Mouse (Mus musculus) heart, postnatal 10 days (tissue): Measurements from ENCODE around the gene Tesmin. TPM values are rescaled to one million over a fixed set of nuclear protein-coding genes. Genes with fewer than 3 reads are reported as not detected.

Experiments used
- DNase-seq, 2 experiments: peaks; one replicate each; pipeline ENCODE4 v3.0.0; 2021
- intact Hi-C: fragments of 180-260 bp; cut with DNase I; formaldehyde crosslinking; loops from one replicate; pipeline ENCODE4 v1.15.1; 2025
- total RNA-seq, 2 experiments: library from RNA; stranded (reverse); gene quantifications; 2 replicates each; pipeline ENCODE4 v1.2.3; 2021

Tesmin gene
- total RNA-seq, result 1 to 10 TPM; 3.1 to 4.3 TPM

DNA sequence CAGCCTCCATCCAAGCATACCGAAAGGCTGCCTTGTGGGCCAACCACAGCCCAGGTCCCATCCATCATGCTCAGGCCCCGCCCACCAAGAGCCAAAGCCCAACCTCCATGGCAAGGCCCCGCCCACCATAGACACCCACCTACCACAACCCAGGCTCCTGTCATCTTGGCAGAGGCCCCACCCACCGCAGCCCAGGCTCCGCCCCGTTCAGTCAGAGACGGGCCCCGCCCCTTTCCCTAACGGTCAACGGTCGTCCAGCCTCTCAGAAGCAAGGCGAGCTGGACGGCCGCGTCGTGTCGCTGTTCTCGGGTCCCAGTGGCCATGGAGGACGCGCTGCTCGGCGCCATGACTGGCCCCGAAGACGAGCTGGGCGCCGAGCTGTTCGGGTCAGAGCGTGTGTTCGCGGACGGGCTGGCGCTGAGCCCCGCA is at the start of gene Tesmin:
TSS of gene Tesmin (plus strand) at position 229 of the 429 bp plus-strand sequence.
- intact Hi-C loops, result loop anchor here (1.0 kb wide), 1 partner anchor 63 kb away; no protein-coding TSS in a partner anchor
- DNase-seq, result peak; percentile 89 to 93

DNA sequence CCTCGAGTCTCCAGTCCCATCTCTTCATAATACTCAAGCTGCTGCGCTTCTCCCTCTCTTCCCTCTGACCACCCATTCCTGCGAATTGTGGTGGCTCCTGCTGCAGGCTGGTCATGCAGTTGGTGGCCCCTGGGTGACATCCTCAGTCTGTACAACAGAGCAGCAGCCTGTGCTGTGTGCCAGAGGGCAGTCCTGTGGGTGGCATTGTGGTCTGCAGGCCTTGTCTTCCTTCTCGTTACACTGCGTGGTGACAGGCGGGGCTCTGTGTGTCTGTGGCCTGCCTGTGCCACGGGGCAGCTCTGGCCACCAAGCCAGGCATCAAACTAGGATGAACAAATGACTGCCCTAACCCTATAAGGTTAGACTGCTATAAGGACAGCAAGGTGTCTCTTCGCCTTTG is 49.5 kb upstream of the Tesmin start:
- intact Hi-C loops, result no loop called here

DNA sequence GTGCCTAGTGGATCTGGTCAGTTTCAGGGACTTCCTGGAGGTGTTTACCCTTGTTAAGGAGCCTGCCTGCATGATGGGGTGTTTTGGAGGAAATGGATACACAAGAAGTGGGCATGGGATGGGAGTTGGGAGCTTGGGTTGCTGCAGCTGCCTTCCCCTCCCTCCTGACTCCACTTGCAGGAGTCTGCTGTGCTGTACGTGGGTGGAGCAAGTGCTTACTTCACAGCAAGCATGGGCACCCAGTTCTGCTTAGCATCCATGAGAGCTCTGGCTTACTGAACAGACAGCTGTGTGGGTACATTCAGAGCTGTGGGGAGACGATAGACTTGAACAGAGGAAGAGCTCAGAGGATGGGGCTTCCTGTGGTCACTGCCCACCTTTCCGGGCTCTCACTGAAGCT is 47.6 kb upstream of the Tesmin start:
- intact Hi-C loops, result no loop called here
- no peak for DNase-seq

More for the DNA sequence above, 49.5 kb upstream of the Tesmin start:
- DNase-seq, result no peak

DNA sequence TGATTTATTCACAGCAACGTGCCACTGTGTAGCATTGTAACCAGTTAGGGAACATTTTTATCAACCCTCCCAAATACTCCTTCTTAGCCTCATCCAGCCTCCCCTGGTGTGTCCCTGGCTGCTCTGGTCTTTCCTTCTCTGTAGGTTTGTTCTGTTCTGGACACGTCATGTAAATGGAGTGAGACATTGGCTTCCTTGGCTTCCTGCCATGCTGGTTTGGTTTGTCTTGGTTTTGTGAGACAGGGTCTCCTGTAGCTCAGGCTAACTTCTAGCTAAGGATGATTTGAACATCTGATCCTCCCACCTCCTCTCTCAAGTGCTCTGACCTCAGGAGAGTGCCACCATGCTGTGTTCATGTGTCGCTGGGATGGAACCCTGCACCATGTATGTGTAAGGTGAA is 44.7 kb upstream of the Tesmin start:
- intact Hi-C loops, result no loop called here
- no peak for DNase-seq

DNA sequence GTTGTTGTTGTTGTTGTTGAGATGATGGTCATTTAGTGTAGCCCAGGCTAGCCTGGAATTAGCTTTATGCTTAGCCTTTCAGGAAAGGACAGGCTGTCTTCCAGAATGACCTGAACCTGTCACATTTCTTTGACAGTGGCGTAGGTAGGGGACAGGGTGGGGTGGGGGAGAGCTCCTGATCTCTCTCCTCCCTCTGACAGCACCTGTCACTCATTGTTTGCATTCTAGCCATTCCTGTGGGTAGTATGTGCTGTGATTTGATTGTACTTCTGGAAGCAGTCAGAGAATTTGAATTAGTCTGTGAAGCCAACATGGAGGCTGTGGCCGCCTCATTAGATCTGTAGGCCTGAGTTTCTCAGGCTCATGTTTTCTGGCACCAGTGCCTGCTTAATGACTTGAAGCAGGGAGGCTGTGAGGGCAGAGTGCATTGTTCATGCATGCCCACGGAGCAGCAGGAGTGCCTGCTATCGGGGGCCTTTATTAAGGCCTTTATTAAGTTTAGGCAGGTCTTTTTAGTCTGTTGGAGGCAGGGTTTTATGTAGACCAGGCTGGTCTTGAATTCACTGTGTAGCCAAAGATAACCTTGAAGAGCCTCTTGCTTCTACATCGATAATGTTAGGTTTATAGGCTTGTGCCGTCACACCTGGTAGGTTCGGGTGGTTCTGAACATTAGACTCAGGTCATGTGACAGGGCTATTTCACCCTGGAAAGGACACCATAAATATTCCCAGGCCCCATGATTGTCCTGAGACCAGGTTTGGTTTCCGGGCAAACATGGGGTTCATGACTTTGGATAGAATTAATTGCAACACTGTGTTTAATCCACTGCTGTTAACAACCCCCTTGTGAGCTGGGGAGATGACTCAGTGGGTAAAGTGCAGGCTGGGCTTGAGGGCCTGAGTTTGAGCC is 43.8 kb upstream of the Tesmin start:
- intact Hi-C loops, result no loop called here

DNA sequence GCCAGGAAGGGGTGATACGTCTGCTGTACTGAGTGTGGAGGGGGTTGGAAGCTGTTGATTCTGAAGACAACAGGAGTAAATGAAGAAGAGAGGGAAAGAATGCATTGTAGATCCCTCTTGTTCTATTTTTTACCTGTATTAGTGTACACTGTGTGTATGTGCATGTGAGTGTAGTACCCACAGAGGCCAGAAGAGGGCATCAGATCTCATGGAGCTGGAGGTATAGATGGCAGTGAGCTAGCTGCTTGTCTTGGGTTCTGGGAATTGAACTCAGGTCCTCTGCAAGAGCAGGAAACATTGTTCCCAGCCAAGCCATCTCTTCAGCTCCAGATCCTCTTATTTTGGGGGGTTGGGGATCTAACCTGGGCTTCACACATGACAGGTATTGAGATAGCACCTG is 40.9 kb upstream of the Tesmin start:
- intact Hi-C loops, result no loop called here
- no peak for DNase-seq

More for the DNA sequence above, 43.8 kb upstream of the Tesmin start:
- no peak for DNase-seq

DNA sequence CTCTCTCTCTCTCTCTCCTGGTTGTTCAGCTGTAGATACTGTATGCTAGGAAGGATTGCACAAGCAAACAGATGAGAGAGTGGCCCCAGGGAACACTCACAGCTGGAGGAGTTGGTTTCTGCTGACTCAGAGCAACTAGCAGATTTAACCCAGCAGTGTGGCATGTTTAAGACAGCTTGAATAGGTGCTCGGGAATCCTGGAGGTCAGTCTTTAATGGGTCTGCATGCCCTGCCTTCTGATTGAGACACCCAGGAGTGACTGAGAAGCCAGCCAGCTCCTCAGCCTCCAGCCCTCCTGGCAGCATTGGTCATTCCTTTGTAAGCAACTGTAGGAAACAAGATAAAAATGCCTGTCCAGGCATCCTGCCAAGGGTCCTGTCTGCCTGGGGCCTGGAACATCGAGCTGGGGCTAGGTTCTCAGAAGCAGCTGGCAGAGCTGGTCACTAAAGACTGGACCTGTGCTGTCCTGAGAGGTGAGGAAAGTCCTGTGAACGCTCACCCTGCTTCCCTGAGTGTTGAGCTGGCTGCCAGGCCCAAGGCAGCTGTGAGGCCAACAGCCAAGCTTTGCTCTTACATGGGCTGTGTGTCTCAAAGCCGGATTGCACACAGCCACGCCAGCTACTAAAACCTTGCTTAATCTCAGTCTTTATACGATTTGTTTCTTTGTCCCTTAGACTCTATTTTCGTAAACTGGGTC is 35.1 kb upstream of the Tesmin start:
- intact Hi-C loops, result loop anchor here (2.0 kb wide), 1 partner anchor 29 kb away; no protein-coding TSS in a partner anchor
- peak; percentile 92 to 93 for DNase-seq

DNA sequence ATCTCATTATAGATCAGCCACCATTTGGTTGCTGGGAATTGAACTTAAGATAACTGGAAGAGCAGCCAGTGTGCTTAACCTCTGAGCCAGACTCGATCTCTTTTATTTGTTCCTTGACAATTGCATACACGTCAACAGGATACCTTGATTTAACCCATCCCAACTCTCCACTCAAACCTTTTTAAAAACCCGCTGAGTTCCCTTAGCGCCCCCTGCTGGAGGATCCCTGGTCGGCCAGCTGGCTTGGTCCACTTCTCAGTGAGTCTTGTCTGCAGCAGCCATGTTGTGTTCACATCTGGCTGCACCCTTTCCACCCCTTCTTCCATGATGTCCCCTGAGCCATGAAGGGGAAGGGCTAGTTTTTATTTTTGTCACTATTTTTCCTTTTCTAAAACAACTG is 33.6 kb upstream of the Tesmin start:
- peak in 1 of 2 experiments; percentile 59 for DNase-seq
- intact Hi-C loops, result loop anchor here (2.0 to 5.0 kb wide), 2 partner anchors 30 to 63 kb away; no protein-coding TSS in a partner anchor

DNA sequence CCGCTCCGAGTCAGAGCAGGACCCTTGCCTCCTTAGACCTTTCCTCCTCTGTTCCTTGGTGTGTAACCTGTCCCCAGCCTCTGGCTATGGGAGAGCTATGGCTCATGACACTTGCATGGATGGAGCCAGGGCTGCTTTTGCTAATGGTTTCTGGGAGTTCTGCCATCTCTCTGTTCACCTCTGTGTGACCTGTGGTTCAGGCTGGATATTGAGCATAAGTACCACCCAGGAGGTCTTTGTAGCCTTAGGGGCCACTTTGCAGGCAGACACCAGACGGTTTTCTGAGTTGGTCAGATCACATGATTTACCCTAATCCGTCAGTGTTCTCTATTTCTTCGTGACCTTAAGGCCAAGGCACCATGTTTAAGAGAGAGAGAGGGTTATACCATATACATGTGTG is 32.1 kb upstream of the Tesmin start:
- intact Hi-C loops, result loop anchor here (5.0 kb wide), 1 partner anchor 64 kb away; no protein-coding TSS in a partner anchor
- DNase-seq, result no peak

DNA sequence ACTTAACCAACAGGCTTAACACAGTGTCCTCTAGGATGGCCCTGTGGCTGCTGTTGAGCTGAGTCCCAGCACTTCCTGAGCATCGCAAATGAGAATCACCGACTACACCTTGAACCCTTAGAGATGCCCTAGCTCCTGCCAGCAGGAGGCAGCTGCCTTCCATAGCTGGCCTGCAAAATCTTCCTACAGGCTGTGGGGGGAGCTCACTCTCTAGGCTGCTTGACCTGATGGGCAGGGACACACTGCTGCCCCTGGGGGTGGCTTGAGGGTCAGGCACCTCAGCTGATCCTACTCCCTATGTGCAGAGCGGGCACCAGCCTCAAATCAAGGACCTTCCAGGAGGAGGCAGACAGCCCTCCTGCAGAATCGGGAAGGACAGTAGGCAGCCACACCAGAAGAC is 31.0 kb upstream of the Tesmin start:
- intact Hi-C loops, result loop anchor here (5.0 kb wide), 1 partner anchor 65 kb away; no protein-coding TSS in a partner anchor
- no peak for DNase-seq

DNA sequence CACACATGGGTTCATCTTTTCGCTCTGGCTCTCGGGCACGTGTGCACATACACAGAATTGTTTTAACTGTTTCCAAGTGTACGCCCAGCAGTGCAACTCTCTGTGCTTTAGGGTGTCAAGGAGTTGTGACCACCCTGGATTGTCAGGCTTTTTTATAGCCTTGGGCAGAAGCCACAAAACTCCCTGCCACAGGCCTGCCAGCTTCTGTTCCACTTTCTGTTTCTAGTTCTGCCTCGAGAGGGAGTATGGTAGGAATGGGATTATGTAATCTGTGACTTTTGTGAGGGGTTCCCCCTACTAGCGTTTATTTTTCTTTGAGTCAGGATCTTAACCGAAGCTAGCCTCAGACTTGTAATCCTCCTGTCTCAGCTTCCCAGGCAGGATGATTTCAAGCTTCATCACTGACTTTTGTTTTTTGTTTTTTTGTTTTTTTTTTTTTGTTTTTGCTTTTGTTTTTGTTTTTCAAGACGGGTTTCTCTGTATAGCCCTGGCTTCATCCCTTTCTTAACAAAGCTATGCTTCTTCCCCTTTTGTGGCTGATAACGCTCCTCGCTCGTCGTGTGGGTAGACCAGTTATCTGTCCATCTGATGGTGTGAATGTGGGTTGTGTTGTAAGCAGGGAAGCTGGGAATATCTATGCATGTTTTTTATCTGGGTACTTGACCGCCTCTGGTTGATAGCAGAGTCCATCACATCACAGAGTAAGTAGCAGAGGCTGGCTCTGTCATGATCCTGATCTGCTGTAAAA is 28.6 kb upstream of the Tesmin start:
- peak in 1 of 2 experiments; percentile 28 for DNase-seq
- intact Hi-C loops, result loop anchor here (5.0 kb wide), 1 partner anchor 68 kb away; no protein-coding TSS in a partner anchor

DNA sequence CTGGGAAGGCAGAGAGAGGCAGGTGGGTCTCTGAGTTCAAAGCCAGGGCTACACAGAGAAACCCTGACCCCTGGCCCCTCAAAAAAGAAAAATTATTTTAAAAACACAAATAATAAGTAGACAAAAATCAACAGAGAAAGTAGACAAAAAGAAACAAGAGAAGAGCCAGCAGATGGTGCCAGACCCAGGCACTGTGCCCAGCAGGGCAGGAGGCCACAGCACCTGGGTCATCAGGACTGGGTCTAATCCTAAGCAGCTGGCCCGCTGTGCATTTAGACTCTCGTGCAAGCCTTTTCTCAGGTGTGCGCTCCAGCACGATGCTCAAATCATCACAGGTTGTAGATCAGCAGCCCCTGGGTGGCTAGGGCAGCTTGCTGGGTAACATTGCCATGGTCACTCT is 25.1 kb upstream of the Tesmin start:
- intact Hi-C loops, result no loop called here
- DNase-seq, result no peak

DNA sequence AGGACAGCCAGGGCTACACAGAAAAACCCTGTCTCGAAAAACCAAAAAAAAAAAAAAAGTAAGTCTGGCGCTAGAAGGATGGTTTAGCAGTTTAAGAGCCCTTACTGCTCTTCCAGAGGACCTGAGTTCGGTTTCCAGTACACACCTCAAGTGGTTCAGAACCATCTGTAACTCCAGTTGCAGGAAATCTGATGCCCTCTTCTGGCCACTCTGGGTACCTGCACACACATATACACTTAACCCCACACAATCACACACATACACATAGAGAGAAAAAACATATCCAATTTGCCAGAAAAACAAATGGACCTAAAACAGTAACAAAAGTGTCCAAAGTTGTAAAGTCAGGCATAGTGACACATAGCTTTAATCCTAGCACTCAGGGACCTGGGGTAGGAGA is 23.6 kb upstream of the Tesmin start:
- intact Hi-C loops, result no loop called here
- no peak for DNase-seq

DNA sequence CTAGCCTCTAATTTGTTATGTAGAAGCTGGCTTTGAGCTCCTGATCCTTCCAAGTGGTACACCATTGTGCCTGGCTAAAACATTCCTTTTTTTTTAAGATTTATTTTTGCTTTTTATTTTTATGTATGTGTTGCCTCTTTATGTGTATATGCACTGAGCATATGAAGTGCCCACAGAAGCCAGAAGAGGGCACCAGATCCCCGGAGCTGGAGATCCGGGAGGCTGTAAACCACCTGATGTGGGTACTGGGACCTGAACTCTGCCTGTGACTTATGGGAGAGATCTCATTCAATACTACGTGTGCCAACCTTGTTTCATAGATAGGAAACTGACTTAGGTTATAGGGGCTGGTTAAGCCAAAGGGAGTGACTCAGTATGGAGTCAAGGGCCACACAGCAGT is 20.4 kb upstream of the Tesmin start:
- no peak for DNase-seq
- intact Hi-C loops, result no loop called here

DNA sequence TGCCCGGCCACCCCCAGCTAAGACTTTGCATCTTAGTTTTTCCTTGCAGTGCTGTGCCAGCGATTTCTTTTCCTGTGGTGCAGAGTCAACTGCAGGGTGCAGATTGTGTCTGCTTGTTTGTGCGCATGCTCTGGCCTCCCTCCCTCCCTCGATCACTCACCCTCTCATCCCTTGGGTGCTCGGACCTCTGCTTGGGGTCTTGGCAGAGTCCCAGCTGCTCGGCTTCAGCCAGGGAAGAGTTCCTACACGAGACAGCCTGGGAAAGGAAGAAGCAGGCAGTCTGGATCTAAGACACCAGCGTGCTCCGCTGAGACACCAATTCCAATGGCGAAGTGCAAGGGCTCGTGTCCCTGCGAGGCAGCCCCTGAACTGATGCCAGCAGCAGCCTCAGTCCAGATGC is 15.3 kb upstream of the Tesmin start:
- peak; percentile 38 to 52 for DNase-seq
- intact Hi-C loops, result no loop called here

DNA sequence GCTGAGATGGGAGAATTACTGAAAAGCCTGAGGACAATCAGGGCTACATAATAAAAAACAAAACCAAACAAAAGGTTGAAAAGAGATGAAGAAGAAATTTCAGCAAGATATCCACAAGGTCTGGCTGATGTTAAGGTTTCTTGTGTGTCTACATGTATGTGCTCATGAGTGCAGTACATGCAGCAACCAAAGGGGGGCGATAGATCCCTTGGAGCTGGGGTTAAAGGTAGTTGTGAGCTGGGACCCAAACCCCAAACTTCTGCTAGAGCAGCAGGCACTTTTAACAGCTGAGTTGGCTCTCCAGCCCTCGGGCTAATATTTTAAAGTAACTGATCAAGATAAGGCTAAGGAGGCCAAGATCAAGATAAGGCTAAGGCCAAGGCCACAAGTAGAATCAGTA is 14.6 kb upstream of the Tesmin start:
- peak in 1 of 2 experiments; percentile 40 for DNase-seq

DNA sequence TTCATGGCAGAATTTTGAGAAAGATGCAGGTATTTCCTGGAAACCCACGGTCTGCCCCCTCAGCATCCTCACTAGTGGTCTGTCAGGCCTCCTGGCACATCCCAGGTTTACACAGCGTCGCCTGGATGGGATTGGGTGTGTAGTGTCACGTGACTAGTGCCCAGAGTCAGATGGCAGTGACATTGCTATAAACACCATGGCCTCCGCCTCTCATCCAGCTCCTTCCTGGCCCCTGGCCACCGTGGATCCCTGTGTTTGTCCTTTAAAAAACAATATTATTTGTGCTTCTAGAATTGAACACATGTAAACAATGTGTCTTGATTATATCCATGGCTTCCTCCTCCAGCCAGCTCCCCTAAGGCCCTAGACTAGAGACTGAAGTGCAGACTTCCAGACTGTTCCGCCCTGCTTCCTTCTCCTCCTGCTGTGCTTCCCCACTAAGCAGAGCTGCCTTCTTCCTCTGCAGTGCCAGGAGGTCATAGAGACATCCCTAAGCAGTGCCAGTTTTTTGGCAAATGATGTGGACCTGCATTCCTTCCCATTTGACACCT is 12.6 kb upstream of the Tesmin start:
- intact Hi-C loops, result no loop called here
- no peak for DNase-seq

More for the DNA sequence above, 14.6 kb upstream of the Tesmin start:
- intact Hi-C loops, result no loop called here

DNA sequence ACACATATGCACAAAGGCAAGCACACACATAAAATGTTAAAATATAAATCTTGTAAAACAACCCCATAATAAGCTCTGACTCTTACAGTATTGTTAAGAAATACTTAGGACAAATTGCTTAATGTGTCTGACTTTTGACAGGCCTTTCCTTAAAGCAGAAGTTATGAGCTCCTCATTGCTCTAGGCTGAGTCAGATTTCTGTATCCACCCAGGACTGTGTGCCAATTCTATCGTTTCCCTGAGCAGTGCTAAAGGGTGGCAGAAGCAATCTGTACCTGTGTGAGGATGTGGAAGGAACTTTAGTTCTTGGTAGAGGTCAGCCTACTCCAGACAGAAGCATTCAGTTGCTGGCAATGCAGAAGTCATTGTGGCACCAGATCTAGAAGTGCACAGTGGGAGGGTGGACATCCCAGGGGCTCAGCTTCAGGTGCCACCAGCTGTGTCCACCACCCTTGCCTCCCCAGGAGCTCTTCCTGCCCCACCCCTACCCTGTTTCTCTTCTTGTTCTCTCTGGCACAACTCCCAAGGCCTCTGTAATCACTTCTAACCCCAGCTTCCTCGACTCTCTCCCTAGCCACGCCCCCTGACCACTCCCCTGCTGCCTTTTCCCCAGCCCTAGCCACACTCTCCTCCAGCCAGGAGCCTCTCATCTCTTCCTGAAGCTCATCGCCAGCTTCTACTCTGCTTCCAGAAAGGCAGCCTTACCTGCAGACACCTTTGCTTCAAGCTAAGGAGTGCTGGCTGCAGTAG is 11.5 kb upstream of the Tesmin start:
- intact Hi-C loops, result no loop called here
- no peak for DNase-seq

DNA sequence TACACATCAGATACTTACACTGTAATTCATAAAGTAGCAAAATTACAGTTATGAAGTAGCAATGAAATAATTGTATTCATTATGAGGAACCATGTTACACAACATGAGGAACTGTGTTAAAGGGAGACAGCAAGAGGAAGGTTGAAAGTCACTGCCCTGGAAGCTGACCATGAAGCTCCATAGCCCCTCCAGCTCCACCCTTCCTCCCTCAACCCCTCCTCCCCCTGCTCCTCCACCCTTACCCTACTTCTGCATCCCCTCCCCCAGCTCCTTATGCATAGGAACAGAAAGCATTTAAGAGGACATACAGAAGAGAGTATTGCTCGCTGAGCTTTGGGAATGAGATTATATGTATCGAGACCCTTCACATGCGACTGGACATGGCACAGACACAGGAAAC is 10.0 kb upstream of the Tesmin start:
- intact Hi-C loops, result no loop called here
- no peak for DNase-seq

DNA sequence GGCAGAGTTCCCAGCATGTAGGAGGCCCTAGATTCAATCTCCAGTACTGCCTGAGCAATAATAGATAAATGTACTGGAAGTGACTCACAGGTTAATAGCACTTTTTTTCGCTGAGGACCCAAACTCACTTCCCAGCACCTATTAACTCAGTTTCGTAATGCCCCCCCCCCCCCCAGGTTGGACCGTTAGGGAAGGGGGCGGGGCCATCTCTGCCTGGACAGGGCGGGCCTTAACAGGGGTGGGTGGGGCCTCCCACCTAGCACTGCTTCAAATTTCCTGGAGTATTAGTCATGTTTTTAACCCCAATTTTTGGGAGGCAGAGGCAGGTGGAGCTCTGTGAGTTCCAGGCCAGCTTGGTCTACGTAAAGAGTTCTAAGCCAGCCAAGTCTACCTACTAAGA is 596 bp upstream of the Tesmin start:
- intact Hi-C loops, result no loop called here
- DNase-seq, result no peak
